ENCODE assay signal across 9 mouse cellular contexts in genomic region chr8:122174133-122174930, GRCm38 (mm10).
DNase-seq lines count a peak whose midpoint lies in the region; ATAC-seq and TF ChIP-seq lines count a peak whose summit lies in the region.
"Had no signal": no experiment of that assay in that cellular context is flagged by ENCODE, and none has a peak within 500 bp of the region (broad histone marks: within the 10 kb centered on the region; RNA-seq: fewer than 3 reads in every experiment).

No protein-coding gene starts in this region.

- ATAC-seq in liver, embryonic 11.5 days (replicated peaks; ENCODE audit: low FRiP score), result peak; percentile 79
- ATAC-seq in forebrain, embryonic 15.5 days (replicated peaks), result no peak
- ATAC-seq in hindbrain, embryonic 12.5 days (ENCODE audit: low FRiP score), result no peak

- H3K4me2 ChIP-seq in liver, embryonic 11.5 days, result no peak overlapping the region
- no peak overlapping the region for H3K4me2 ChIP-seq in forebrain, embryonic 15.5 days (replicated peaks)
- no peak overlapping the region for H3K4me2 ChIP-seq in hindbrain, embryonic 12.5 days (replicated peaks)

- no peak overlapping the region for H3K9ac ChIP-seq in liver, embryonic 11.5 days (ENCODE audit: low read depth, low read length)
- no peak overlapping the region for H3K9ac ChIP-seq in forebrain, embryonic 15.5 days (replicated peaks)
- no peak overlapping the region for H3K9ac ChIP-seq in hindbrain, embryonic 12.5 days

- 0 out of 2 replicates have a peak, but pooled peaks cover 3% of the 10 kb centered on the region for H3K4me1 ChIP-seq in liver, embryonic 11.5 days (replicated peaks; ENCODE audit: control insufficient read depth, insufficient read depth, low read length)
- no peaks in the 10 kb centered on the region for H3K4me1 ChIP-seq in forebrain, embryonic 15.5 days
- peaks cover 11% of the 10 kb centered on the region; the same call in 1 of the 2 replicates for H3K4me1 ChIP-seq in hindbrain, embryonic 12.5 days

- no peaks in the 10 kb centered on the region for H3K36me3 ChIP-seq in liver, embryonic 11.5 days (ENCODE audit: control insufficient read depth, insufficient read depth, low read length)
- H3K36me3 ChIP-seq in forebrain, embryonic 15.5 days, result no peaks in the 10 kb centered on the region
- H3K36me3 ChIP-seq in hindbrain, embryonic 12.5 days, result no peaks in the 10 kb centered on the region

- no peak overlapping the region for H3K27ac ChIP-seq in gastrocnemius, adult 2 months
- no peak overlapping the region for H3K27ac ChIP-seq in liver, embryonic 11.5 days (ENCODE audit: low read depth, low read length)
- H3K27ac ChIP-seq in forebrain, embryonic 15.5 days (replicated peaks), result no peak overlapping the region
- H3K27ac ChIP-seq in hindbrain, embryonic 12.5 days, result no peak overlapping the region

- 26% methylated on average over 10 of the region's 10 CpGs for WGBS in liver, embryonic 11.5 days
- 47% methylated on average over 10 of the region's 10 CpGs for WGBS in forebrain, embryonic 15.5 days
- WGBS in hindbrain, embryonic 12.5 days, result 43% methylated on average over 10 of the region's 10 CpGs

- no peak for DNase-seq in gastrocnemius, adult 2 months
- DNase-seq in gastrocnemius, adult 8-10 months (ENCODE audit: low spot score in 2 of 2), result no peak
- peak; percentile 50 for DNase-seq in urinary bladder, postnatal 14 days (ENCODE audit: low spot score)
- no peak for DNase-seq in urinary bladder, postnatal 10 days (ENCODE audit: low spot score)
- no peak for DNase-seq in liver, embryonic 11.5 days (ENCODE audit: low spot score)
- no peak for DNase-seq in right cerebral cortex, adult 2 months (ENCODE audit: low spot score in 2 of 2)
- DNase-seq: kidney, postnatal 14 days had no signal

- H3K4me3 ChIP-seq in gastrocnemius, adult 2 months, result no peak overlapping the region
- no peak overlapping the region for H3K4me3 ChIP-seq in liver, embryonic 11.5 days (ENCODE audit: low read depth, low read length)
- H3K4me3 ChIP-seq in forebrain, embryonic 15.5 days, result no peak overlapping the region
- no peak overlapping the region for H3K4me3 ChIP-seq in hindbrain, embryonic 12.5 days

- H3K9me3 ChIP-seq in liver, embryonic 11.5 days (ENCODE audit: control insufficient read depth, low read length), result no peaks in the 10 kb centered on the region
- no peaks in the 10 kb centered on the region for H3K9me3 ChIP-seq in forebrain, embryonic 15.5 days
- no peaks in the 10 kb centered on the region for H3K9me3 ChIP-seq in hindbrain, embryonic 12.5 days (replicated peaks)

- intact Hi-C loops in gastrocnemius, adult 2 months (cut with DNase I), result no loop called here

- no peaks in the 10 kb centered on the region; the same call in 1 of the 2 replicates for H3K27me3 ChIP-seq in liver, embryonic 11.5 days (replicated peaks; ENCODE audit: control insufficient read depth, insufficient read depth, low read length)
- no peaks in the 10 kb centered on the region for H3K27me3 ChIP-seq in forebrain, embryonic 15.5 days
- H3K27me3 ChIP-seq in hindbrain, embryonic 12.5 days, result no peaks in the 10 kb centered on the region

- TF ChIP-seq CTCF in gastrocnemius, adult 2 months (IDR thresholded peaks at IDR 0.05), result peak; percentile 28
